Mouse (Mus musculus) cerebellum, adult 11-12 months (tissue): ENCODE measurements around the gene Zic4.
A peak's percentile ranks its signal among the peaks of the same experiment; 100 is the strongest.

Experiments used
- DNase-seq: peaks from one replicate; pipeline ENCODE4 v3.0.0; 2022

Zic4 gene

DNA sequence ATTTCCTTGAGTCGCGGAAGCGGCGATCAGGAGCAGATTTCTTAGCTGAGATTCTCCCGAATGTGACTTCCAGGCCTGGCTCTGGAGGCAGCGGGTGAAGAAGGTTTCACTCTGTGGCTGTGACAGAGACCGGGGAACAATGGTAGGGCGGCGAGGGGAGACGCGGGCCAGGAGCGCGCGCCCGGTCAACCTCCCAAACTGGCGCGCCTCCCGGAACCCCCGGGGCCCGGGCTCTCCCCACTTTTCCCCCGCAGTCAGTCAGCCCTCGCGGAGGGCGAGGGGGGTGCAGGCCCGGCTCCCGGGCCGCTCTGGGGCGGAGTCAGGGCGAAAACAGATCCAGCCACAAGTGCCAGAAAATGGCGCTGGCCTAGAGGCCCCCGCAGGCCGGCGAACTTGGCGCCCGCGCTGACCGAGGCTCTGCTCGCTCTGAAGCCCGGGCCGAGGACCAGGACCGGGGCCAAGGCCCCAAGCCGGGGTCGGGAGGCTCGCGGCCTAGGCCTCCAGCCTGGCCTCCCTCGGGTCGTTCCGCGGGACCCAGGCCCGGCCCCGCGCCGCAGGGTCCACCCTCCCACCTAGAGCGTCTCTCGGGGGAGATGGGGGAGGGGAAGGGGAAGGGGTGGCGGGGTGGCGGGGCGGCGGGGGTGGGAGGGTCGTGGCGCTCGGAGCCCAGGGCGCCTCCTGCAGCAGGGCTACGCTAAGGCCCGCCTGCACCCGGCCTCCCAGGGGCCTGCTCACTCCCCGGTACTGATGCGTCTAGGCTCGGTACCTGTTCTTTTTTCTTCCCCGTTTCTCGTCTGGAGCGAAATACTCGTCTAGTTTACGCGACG lies 19.3 kb downstream of the Zic4 start:
- peak; percentile 96 for DNase-seq

DNA sequence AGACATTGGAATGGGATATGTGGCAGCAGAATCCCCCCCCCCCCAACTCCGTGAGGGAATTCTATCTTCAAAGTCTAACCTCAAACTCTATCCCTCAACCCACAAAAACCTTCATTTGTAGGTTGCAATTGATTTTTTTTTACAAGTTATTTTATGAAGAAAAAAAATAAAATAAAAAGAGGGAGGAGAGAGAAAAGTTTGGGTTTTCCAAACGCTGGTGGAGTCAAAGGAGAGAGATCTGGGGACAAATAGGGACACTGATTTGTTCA lies 19.8 kb downstream of the Zic4 start:
- no peak for DNase-seq

DNA sequence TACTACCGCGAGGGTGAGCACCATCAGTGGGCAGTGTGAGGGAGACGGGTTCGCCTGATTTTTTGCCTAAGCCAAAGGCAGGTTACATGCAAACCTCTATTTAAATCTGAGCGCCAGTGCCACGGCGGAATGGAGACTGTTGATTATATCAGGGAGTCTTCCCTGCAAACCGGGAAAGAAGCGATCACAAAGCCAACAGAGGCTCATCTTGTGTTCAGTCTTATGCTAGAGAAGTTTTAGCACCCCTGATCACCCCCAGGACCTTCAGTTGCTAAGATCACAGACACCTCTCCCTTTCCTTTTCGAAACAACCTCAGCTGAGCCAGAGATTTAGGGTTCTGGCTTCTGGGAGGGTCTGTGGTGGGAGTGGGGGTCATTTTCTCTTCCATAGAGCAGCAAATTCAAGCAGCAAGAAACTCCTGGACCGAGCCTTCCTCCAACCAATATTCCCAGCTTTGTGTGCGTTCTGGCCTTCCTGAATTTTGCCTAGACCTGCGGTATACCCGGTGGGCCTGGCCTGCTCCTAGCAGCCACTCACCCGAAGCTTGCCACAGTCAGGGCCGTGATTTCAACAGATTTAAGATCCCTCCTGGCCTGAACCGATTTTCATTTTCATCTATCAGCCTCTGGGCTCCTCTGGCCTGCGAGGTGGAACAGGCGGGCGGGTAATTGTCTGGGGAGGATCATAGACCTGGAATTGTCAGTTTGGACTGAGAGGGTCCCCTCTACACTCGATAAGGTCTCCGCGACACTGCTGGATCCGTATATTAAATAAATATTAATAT lies 20.4 kb downstream of the Zic4 start:
- peak; percentile 58 for DNase-seq

DNA sequence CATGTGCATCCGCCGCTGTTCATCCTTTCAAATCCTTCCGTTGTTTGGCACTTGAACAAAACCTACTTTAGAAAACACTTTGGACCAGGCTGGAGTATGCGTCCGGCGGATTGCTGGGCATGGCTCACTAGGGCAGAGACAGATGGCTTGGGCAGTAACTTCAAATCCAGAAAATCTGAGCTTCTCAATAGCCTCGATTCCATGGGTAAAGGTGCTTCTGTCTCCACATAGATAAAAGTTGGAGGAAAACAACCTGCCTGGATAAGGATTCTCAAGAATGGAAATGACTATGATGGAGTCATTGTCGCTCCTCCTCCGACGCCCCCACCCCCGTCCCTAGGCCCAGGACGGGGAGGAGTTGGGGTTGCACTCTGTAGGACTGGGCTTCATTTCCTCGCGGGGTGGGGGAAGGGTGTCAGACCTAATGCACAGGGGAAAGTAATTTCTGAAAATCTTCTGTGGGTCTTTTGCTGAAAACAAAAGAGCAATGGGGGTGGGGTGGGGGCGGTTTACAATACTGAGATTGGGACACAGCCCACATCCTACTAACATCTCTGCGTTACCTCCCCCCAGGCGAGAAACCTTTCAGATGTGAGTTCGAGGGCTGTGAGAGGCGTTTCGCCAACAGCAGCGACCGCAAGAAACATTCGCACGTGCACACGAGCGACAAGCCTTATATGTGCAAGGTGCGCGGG lies 21.4 kb downstream of the Zic4 start:
- peak; percentile 84 for DNase-seq

DNA sequence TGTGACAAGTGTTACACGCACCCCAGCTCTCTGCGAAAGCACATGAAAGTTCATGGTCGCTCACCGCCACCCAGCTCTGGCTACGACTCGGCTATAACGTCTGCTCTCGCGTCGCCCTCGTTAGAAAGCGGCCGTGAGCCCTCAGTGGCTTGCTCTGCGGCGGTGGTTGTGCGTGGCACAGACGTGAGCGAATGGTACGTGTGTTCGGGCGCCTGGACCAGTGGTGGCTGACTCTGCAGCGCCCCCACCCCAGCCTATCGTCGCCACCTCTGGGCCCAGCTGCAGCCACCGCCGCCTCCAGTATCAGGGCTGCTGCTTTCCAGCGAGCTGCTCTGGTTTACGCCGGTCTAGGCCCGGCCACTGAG lies 21.9 kb downstream of the Zic4 start:
- peak; percentile 66 for DNase-seq

DNA sequence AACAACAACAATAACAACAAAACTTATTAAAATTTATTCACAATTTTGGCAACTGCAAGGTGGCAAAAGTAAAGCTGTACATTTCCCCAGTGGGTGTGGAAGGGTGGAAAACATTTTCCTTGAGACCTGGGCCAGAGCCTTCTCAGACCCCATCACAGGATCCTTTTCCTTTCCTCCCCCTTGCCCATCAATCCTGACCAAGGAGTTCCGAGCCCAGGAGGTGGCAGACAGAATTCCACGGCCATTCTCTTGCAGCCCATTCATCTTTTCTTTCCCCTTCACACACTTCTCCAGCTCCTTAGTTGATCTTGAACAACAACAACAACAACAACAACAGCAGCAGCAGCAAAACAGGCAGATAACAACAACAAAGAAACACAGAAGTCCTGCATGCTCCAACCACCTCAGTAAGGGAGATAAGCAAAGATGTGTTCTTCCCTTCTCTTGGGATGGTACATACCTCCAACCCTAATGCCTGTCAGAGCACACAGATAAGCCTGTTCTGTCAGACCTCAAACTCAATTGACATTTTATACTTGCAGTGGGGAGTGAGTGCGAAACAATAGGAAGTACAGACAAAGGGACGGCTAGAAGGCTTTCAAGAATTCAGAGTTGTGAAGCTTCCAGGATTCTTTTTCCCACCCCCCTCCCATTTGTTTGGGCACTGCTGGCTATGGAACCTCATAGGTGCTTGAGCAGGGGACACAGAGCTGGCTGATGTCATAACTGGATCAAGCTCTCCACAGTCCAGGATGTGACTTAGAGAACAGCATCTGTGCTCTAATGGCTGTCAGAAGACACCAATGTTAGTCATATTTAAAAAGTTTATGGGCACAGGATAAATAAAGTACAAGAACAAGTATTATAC lies 22.7 kb downstream of the Zic4 start:
- no peak for DNase-seq

DNA sequence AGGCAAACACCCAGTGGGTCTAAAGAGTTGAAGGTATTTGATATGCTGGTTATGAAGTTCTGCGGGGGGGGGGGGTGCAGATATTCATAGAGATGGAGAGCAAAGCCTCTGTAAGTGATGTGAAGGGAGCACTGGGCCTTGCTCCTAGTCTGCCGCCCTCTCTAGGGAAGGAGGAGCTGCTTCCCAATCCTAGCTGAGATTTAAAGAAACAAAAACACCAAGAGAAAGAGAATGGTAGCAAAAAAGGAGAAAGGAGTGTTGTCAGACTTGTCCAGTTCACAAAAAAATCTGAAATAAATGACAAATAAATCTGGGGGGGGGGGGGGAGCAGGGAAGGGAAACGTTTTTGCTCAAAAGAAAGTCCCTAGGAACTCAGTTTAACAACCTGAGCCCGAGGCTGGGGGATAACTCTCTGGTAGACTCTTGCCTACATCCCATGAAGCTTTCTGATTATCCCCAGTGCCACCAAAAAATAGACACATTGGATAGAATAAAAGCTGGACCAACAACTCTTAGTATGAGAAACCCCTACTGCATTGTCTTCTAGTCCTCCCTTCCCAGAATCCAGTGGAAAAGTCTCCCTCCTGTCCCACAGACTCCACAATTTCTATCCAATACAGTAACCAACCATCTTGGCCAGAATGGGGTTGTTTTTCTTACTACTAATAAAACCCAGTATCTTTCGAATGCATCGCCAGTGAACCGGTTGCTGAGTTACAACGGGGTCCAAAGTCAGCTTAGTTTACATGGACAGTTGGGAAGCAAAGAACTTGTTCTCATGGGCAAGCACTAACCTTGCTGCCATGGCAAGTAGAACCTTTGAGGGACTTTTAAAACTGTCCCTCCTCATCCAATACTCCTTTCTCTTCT lies 23.6 kb downstream of the Zic4 start:
- DNase-seq = no peak

DNA sequence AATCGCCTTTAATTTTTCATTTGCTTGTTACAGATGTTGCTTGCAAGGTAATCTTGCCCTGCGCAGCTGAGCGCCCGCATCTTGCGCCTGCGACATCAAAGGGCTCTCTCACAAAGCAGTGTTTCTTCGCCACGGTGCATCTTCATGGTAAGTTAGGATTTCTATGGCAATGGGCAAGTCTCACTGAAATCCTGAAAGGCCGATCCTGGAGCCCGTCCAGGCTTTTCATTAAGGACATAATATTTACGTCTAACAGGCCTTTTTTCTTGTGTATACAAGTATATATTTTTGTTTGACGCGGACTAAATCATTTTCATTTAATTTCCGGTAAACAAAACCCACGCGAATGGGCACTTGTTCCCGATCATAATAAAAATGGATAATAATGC lies 24.3 kb downstream of the Zic4 start:
- peak; percentile 42 for DNase-seq

DNA sequence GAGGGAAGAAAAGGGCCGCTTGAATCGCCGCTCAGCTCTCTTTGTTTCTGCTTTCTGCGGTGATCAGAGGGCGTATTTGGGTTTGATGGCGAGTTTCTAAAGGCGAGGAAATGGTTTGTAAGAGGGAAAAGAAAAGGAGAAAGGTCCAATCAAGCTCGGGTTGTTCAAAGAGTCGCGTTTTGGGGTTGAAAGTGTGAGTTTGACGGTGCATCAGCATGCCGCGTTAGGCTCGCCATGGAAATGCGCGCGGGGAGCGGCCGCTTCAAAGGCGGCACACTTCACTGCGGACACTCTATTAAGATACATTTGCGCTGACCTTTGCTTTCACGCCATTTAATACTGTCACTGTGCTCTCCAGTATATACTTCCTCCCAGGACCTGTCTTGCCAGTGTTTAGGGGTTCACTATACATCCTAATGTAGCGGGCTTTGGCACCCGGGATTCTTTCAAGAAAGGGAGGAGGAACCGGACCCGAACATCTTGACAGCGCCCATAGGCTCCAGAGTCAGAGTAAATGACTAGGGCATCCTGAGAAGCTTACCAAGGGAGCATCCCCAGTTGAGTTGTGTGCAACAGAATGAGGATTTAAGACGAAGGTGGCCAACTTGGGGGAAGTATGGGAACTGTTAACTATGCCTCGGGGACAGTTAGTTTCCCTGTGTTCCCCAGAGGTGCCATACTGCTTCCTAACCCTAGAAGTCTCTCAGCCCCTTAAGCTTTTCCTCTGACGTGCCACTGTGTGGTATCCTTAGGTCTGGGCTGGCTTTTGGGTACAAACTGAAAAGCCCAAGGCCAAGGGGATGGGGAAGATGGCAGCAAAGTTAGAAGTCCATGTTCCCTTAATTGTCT lies 24.9 kb downstream of the Zic4 start:
- DNase-seq = no peak

DNA sequence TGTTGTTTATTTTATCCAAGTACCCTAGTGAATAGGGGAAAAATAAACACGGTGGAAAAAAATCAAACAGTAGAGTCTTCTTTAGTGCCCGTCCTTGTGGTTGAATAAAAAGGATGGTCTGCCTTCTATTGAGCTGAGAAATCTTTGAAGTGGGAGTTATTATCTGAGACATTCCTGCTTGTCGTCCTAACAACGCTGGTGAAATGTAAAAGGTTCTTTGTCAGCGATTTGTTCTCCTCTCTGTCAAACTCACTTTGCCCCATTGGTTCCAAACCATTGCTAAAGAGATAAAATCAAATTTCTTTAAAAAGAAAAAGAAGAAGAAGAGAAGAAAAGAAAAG lies 25.5 kb downstream of the Zic4 start:
- no peak for DNase-seq

DNA sequence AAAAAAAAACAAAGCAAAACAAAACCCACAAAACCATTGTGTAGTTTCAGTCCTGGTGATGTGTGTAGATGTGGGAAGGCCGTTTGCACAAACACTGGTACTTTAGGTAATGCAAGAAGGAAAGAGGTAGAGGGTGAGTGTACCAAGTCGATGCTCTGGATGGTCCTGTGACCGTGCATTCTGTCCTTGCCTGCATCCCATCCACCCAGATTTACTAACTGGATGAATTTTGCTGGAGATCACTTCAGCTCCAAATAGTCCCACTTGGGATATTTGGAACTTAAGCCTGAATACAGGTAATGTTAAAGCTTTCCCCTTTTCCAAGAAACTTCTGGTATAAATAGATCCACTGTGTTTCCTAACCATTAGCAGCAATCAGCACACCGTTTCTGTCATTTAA lies 26.0 kb downstream of the Zic4 start:
- no peak for DNase-seq

DNA sequence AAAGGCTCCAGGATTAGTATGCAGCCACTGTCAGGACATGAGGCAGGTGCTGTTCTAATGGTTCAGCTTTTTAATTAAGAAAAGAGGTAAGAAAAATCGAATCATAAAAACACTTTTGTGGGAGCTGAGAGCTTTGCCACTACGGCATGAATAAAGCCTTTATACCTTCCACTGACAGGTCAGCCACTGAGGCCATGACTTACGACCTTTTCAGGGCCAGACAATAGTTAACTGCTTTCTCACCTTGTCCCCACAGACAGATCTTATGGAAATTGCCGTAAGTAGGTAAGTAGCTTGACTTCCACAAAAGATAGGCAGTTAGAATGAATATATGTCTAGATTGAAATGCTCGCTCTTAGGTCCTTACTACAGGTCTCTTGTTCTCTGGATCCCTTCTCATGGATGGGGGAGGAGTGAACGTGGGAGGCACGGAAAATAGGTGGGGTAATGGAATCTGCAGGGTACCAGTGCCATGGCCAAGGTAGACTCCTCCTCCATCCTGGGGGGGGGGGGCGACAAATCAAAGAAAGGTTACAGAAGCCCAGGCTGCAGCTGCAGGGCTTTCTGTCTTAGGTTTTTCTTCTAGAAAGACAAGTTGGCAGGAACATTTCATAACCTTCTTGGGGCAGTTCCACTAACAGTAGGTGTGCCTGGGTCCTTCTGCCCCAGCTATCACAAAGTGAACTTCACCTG lies 31.3 kb downstream of the Zic4 start:
- DNase-seq = no peak

DNA sequence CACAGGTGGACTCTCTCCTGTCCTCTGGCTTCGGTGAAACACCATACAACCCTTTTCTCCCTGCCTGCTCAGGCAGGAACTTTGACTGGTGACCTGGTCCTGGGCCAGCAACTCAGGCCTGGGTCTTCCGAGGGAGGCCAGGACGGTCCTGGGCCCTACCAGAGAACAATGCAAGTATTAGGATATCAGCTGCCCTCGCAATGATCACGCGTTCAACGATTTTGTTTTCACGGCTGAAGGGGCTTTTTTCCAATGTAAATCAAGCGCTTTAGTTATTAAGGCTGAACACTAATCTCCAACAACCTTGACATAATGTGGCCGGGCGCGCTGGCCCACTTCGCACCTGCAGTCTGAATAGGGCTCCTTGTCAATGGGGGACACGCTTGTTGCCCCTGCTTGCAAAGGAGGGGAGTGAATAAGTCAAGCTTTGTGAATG lies 32.0 kb downstream of the Zic4 start:
- DNase-seq = no peak

DNA sequence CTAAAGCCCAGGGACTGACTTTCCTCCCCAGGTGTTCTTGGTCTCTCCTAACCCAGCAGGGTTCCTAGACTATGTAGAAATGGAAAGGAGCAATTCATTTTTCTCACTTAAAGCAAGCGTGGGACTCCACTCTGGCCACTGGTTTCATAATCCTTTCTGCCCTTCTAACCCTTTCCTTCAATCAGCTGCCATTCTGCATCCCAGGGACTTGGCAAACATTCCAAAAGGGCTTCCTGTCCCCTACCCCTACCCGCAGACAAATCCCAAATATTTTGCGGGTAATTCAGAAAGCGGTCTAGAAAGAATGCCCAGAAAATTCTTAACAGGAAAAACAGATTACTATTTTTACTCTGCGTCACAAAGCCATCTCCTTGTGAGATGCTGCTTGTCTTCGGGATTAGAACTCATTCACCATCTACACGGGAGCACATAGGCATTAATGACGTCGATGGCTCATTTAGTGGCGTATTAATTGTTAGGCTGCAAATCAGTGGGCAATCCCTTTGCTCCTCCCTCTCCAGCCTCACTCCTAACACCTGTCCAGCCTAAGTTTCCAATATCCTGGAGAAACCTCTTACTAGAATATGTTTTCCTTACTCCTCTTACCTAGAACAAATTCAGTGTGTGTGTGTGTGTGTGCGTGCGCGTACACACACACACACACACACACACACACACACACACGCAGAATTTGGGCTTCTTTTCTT lies 33.0 kb downstream of the Zic4 start:
- DNase-seq = no peak

DNA sequence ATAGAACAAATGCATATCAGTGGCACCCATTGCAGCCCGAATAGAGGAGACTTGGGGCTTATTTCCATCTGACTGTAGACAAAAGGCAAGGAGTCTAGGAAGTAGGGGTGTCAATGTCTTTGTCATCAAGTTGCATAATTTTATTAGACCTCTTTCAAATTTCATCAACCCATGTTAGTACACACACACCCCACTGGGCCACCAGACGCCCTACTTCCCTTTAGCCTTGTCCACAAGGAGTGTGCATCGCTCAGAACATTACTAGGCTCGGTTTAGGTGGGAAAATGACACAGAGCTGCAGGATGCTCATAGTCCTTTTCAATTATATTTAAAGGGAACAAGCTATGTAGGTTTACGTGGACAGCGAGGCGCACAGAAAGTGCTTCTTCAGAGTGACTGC lies 37.8 kb downstream of the Zic4 start:
- DNase-seq = no peak

DNA sequence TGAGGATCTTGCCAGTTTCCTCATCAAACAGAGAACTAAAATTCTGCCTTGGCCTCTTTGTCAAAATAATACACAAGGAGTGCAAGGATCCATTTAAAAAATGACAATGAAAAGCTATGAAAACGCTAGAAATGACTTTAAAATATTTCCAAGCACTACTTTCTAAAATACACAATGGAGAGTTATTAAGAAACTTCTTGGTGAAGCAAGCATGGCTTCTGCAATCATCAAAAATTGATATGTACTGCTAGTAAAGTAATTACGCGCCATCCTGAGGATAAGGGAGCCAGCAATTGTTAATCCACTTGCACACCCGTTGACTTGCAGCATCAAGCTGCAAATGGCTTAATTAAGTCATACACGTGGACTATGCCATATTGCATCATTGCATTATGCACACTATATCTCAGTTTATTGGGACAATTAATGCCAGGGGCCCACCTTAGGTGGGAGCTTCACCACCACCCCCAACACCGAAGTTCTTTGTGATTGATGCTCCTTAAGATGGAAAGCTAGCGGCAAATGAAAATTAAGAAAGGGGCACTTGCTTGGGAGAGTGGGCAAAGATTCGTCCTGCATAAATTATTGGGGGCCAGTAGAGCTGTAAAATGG lies 38.4 kb downstream of the Zic4 start:
- no peak for DNase-seq

DNA sequence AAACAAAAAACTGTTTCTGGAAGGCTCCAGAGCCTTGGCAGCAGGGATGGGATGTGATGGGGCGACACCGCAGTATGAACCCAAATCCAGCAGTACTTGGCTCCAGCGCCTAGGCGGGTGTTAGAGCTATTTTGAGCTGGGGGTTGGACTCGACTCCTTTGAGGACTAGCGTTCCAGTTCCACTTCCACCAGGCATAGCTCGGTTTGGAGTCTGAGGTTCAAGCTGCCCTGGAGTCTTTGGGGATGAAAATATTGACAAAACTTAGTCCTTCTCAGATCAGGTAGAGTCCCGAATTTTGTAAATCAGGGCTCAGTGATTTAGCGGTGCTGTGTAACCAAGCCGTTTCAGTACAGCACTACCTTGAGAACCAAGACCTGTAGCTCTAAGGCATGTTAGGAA lies 39.3 kb downstream of the Zic4 start:
- no peak for DNase-seq

DNA sequence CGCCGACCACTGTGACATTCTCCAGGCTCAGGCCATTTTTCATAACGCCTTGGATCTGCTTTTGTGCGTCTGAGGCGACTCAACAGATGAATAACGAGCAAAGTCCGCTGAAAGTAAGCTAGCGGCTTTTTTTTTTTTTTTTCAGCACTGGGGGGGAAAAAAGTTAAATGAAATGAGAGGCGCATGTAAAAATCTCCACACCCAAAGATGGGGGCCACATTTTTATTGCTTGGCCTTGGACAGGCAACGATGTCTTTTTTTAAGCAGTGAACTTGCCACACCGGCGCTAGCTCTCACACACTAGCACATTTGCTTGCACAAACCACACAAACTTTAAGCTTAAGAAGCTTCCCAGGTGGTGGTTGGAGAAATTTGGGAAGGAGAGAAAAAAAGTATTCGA lies 42.0 kb downstream of the Zic4 start:
- DNase-seq = no peak
